Mouse (Mus musculus) limb, embryonic 12.5 days (tissue): ENCODE measurements around the gene Plk3. TPM values are rescaled to one million over a fixed set of nuclear protein-coding genes. Genes with fewer than 3 reads are reported as not detected.
"Not testable (repeated sequence)": the region's sequence is repeated elsewhere in the genome, so short reads cannot be mapped to it uniquely, and the experiment has no call there.

ENCODE experiments used
- ATAC-seq: fragments of 200-750 bp; cut with Nextera tagmentation; 2 replicates; pipeline ENCODE4 v1.8.0; 2017; ENCODE audit warnings: low read depth, moderate TSS enrichment; ENCODE audit not compliant: insufficient number of reproducible peaks, insufficient read depth, low FRiP score, low TSS enrichment
- H3K27ac ChIP-seq: fragments of 300-500 bp; sonication (generic); 2 replicates; pipeline ENCODE4 v1.5.1; 2016; ENCODE audit warnings: mild to moderate bottlenecking, moderate library complexity
- H3K27me3 ChIP-seq: fragments of 300-500 bp; sonication (generic); 2 replicates; pipeline ENCODE4 v1.6.1; 2016; ENCODE audit warnings: mild to moderate bottlenecking, moderate library complexity
- H3K36me3 ChIP-seq: fragments of 300-500 bp; sonication (generic); 2 replicates; pipeline ENCODE4 v1.6.1; 2016; ENCODE audit warnings: mild to moderate bottlenecking, moderate library complexity
- H3K4me1 ChIP-seq: fragments of 300-500 bp; sonication (generic); replicated peaks from 2 replicates; pipeline ENCODE4 v1.6.1; 2016
- H3K4me2 ChIP-seq: fragments of 300-500 bp; sonication (generic); 2 replicates; pipeline ENCODE4 v1.6.1; 2016; ENCODE audit warnings: mild to moderate bottlenecking, moderate library complexity
- H3K4me3 ChIP-seq: fragments of 300-500 bp; sonication (generic); replicated peaks from 2 replicates; pipeline ENCODE4 v1.5.1; 2016; ENCODE audit warnings: mild to moderate bottlenecking
- H3K9ac ChIP-seq: fragments of 300-500 bp; sonication (generic); replicated peaks from 2 replicates; pipeline ENCODE4 v1.6.1; 2016; ENCODE audit warnings: mild to moderate bottlenecking, moderate library complexity
- H3K9me3 ChIP-seq: fragments of 300-500 bp; sonication (generic); 2 replicates; pipeline ENCODE4 v1.6.1; 2016; ENCODE audit warnings: mild to moderate bottlenecking, moderate library complexity
- WGBS: fragments of 180-500 bp; shearing (Covaris S2); methylation state at CpG from one replicate; pipeline ENCODE4 v1.1.7; 2016; 5-methylcytosine and 5-hydroxymethylcytosine counted together
- polyA plus RNA-seq: library from polyadenylated mRNA; unstranded; fragments of >200 nt; fragmentation: Nextera tagmentation; extraction: Ambion mirVana; gene quantifications from 2 replicates; pipeline ENCODE4 v1.2.1, GENCODE M21; 2016

Plk3 gene
- 2.5 and 2.7 TPM in 2 replicates for polyA plus RNA-seq

DNA sequence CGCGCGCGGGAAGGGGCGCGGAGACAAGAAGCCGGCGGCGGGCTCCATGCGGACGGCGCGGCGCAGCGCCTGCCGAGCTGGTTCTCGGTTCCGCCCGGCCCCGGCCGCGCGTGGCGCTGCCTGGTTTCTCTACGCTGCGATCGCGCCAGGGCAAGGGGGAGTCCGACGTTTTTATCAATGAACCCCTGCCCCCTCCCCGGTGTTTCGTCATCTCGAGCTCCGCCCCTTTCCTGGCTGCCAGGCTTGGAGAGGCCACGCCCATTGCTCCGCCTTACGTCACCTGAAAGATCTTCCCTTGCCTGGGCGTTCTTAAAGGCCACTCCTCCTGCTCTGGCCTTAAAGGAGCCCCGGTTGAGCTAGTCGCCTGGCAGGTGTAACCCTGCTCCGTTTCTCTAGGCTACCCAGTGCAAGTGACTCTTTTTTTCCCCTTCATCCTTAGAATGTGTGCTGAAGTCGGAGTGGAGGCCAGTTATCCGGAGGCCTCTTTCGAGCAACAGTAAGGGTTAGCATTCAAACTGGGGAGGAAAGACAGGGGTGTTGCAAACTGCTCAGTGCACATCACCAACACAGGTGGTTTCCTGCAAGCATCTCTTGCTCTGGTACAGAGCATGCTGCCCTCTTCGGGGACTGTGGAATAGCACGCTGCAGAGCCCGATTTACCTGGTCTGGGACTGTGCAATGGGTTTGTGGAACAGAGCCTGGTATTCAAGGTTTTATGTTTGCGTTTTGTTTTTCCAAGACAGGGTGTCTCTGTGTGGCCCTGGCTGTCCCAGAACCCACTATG lies at the start of gene Plk3:
Gene Plk3, minus strand, starts transcription at position 147 of the 784 bp plus-strand sequence.
- 2% methylated on average over 45 of the region's 48 CpGs for WGBS
- Histone ChIP-seq H3K36me3 (peaks cover under 1% of the 10 kb centered on the region; the same call in 1 of the 2 replicates), H3K9ac (peak within 1 kb of the TSS; percentile 80), H3K27me3 (peaks cover 35% of the 10 kb centered on the region), H3K9me3 (no peaks in the 10 kb centered on the region), H3K4me1 (peaks cover 19% of the 10 kb centered on the region), H3K4me2 (peak within 1 kb of the TSS; percentile 95), H3K4me3 (peak within 1 kb of the TSS; percentile 85), H3K27ac (no peak within 1 kb of the TSS)
- ATAC-seq, result peak; percentile 86

GRCm38 (mm10) chr4:117182759-117183096 lies 49.0 kb upstream of the Plk3 start:
- peak; percentile 18; the same call in 1 of the 2 replicates for ATAC-seq
- Histone ChIP-seq H3K36me3 (peaks cover 24% of the 10 kb centered on the region), H3K27ac (peak overlapping the region; percentile 80), H3K9ac (peak overlapping the region; percentile 65), H3K4me2 (peak overlapping the region; percentile 66), H3K4me3 (peak overlapping the region; percentile 57)
- H3K4me1 ChIP-seq, H3K9me3 ChIP-seq, H3K27me3 ChIP-seq: not testable (repeated sequence)
- 12% methylated on average over 9 of the region's 9 CpGs for WGBS

- peak within 1 kb of the TSS; percentile 57 for H3K4me3 ChIP-seq
- ATAC-seq, result peak; percentile 97
- H3K36me3 ChIP-seq, result peaks cover 30% of the 10 kb centered on the region
- no peaks in the 10 kb centered on the region; the same call in 1 of the 2 replicates for H3K27me3 ChIP-seq
- peaks cover 8% of the 10 kb centered on the region for H3K4me1 ChIP-seq
- H3K27ac ChIP-seq, result peak within 1 kb of the TSS; percentile 80
- H3K9ac ChIP-seq, result peak within 1 kb of the TSS; percentile 65
- WGBS, result 2% methylated on average over 42 of the region's 42 CpGs
- no peaks in the 10 kb centered on the region for H3K9me3 ChIP-seq
- H3K4me2 ChIP-seq, result peak within 1 kb of the TSS; percentile 66
Observed at GRCm38 (mm10) chr4:117181863-117182758, 48.3 kb upstream of the Plk3 start, which contains the start of gene Kif2c. Gene Kif2c (minus strand): TSS chr4:117182639.

GRCm38 (mm10) chr4:117169936-117170335 lies 36.2 kb upstream of the Plk3 start:
- H3K4me2 ChIP-seq, result no peak overlapping the region
- H3K27me3 ChIP-seq, result no peaks in the 10 kb centered on the region
- no peaks in the 10 kb centered on the region for H3K4me1 ChIP-seq
- 94% methylated on average over 5 of the region's 5 CpGs for WGBS
- H3K36me3 ChIP-seq, result peaks cover 97% of the 10 kb centered on the region
- H3K9me3 ChIP-seq, result no peaks in the 10 kb centered on the region
- no peak overlapping the region for H3K9ac ChIP-seq
- H3K4me3 ChIP-seq, result no peak overlapping the region
- no peak overlapping the region for H3K27ac ChIP-seq
- ATAC-seq, result no peak

GRCm38 (mm10) chr4:117161183-117161582 lies 27.4 kb upstream of the Plk3 start:
- Histone ChIP-seq H3K27ac (no peak overlapping the region), H3K9me3 (no peaks in the 10 kb centered on the region), H3K4me3 (no peak overlapping the region), H3K9ac (no peak overlapping the region), H3K4me1 (no peaks in the 10 kb centered on the region), H3K4me2 (no peak overlapping the region), H3K27me3 (no peaks in the 10 kb centered on the region), H3K36me3 (peaks cover 76% of the 10 kb centered on the region)
- no peak for ATAC-seq
- whole genome bisulfite sequencing, result 67% methylated on average over 4 of the region's 4 CpGs

GRCm38 (mm10) chr4:117159666-117160065 lies 25.9 kb upstream of the Plk3 start:
- no peak overlapping the region for H3K4me3 ChIP-seq
- peaks cover 69% of the 10 kb centered on the region for H3K36me3 ChIP-seq
- whole genome bisulfite sequencing, result 84% methylated on average over 10 of the region's 10 CpGs
- H3K27me3 ChIP-seq, result no peaks in the 10 kb centered on the region
- H3K4me2 ChIP-seq, result no peak overlapping the region
- H3K9ac ChIP-seq, result no peak overlapping the region
- H3K27ac ChIP-seq, result no peak overlapping the region
- ATAC-seq, result no peak
- H3K9me3 ChIP-seq, result no peaks in the 10 kb centered on the region
- H3K4me1 ChIP-seq, result peaks cover 5% of the 10 kb centered on the region; the same call in 1 of the 2 replicates

- Histone ChIP-seq H3K4me3 (peak overlapping the region; percentile 96), H3K9me3 (no peaks in the 10 kb centered on the region), H3K9ac (no peak overlapping the region), H3K27ac (peak overlapping the region; percentile 96; the same call in 1 of the 2 replicates), H3K4me2 (peak overlapping the region; percentile 95), H3K36me3 (peaks cover 67% of the 10 kb centered on the region), H3K4me1 (peaks cover 16% of the 10 kb centered on the region; the same call in 1 of the 2 replicates), H3K27me3 (no peaks in the 10 kb centered on the region)
- whole genome bisulfite sequencing, result 28% methylated on average over 6 of the region's 6 CpGs
- ATAC-seq, result peak; percentile 24; the same call in 1 of the 2 replicates
Observed at GRCm38 (mm10) chr4:117156372-117156771, 22.6 kb upstream of the Plk3 start.

DNA sequence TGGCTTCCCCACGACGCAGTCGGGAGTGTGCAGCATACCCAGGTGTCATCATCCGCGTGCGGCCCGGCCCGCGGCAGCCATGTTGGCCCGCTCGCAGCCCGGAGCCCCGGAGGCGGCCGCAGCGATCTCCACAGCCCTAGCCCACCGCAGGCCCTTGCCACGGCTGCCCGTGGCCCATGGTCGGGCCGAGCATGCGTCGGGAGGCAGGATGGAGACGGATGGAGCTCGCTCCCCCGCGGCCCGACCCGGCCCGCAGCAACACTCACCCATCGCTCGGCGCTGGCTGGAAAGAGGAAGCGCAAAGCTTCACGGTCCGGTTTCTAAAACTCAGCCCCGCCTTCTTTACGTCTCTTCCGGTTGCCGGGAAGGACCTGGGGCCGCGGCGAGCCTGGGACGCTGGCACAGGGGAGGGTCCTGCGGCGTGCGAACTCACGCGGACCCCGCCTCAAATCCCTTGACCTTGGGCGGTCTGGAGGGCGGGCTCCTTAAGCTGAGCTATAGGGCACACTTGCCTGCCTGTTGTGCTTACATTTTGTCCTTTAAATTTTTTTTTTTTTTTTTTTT lies 22.1 kb upstream of the Plk3 start, which contains the start of gene Rps8:
Gene Rps8, minus strand, starts transcription at position 452 of the 564 bp plus-strand sequence.
- Histone ChIP-seq H3K27me3 (no peaks in the 10 kb centered on the region), H3K4me3 (peak within 1 kb of the TSS; percentile 96), H3K9ac (peak within 1 kb of the TSS; percentile 99), H3K27ac (peak within 1 kb of the TSS; percentile 96), H3K9me3 (no peaks in the 10 kb centered on the region), H3K36me3 (peaks cover 67% of the 10 kb centered on the region), H3K4me1 (peaks cover 16% of the 10 kb centered on the region; the same call in 1 of the 2 replicates), H3K4me2 (peak within 1 kb of the TSS; percentile 95)
- ATAC-seq, result peak; percentile 89
- WGBS, result under 1% methylated on average over 52 of the region's 52 CpGs

- Histone ChIP-seq H3K9me3 (no peaks in the 10 kb centered on the region), H3K4me3 (peak overlapping the region; percentile 96), H3K9ac (peak overlapping the region; percentile 99), H3K36me3 (peaks cover 67% of the 10 kb centered on the region), H3K4me1 (peaks cover 16% of the 10 kb centered on the region; the same call in 1 of the 2 replicates), H3K27me3 (no peaks in the 10 kb centered on the region), H3K27ac (peak overlapping the region; percentile 96), H3K4me2 (peak overlapping the region; percentile 95)
- 1% methylated on average over 44 of the region's 44 CpGs for WGBS
- no peak for ATAC-seq
Observed at GRCm38 (mm10) chr4:117155020-117155791, 21.4 kb upstream of the Plk3 start.

GRCm38 (mm10) chr4:117152714-117153113 lies 19.0 kb upstream of the Plk3 start:
- no peaks in the 10 kb centered on the region for H3K27me3 ChIP-seq
- H3K4me2 ChIP-seq, result no peak overlapping the region
- 89% methylated on average over 5 of the region's 5 CpGs for WGBS
- no peak for ATAC-seq
- no peak overlapping the region for H3K9ac ChIP-seq
- H3K9me3 ChIP-seq, result no peaks in the 10 kb centered on the region
- H3K4me1 ChIP-seq, result peaks cover 16% of the 10 kb centered on the region; the same call in 1 of the 2 replicates
- no peak overlapping the region for H3K27ac ChIP-seq
- no peak overlapping the region for H3K4me3 ChIP-seq
- H3K36me3 ChIP-seq, result peaks cover 66% of the 10 kb centered on the region
